Mouse (Mus musculus) lung, adult 2 months (tissue): ENCODE data around the gene Banp.
A peak's percentile ranks its signal among the peaks of the same experiment; 100 is the strongest.

Experiments used
- CTCF ChIP-seq: fragments of 200-500 bp; IDR thresholded peaks from 2 replicates; pipeline ENCODE4 v1.5.1; 2011; ENCODE audit warnings: mild to moderate bottlenecking, low read length, control low read depth; ENCODE audit not compliant: insufficient read depth
- POLR2A ChIP-seq: fragments of 200-500 bp; IDR thresholded peaks from 2 replicates; pipeline ENCODE4 v1.6.1; 2011; ENCODE audit warnings: low read depth, mild to moderate bottlenecking, control low read depth, low read length, borderline replicate concordance; ENCODE audit errors: extremely low read depth

GRCm38 (mm10) chr8:121935341-121936294, 13.9 kb upstream of the Banp start:
- TF ChIP-seq CTCF (0 out of 2 replicates have a peak, but pooled peaks have one; percentile 9), POLR2A (no peak)
